Mouse (Mus musculus): Measurements from ENCODE around the gene Nrxn1.

The Nrxn1 gene

GRCm38 (mm10) chr17:90059320-90060111 lies 1033.4 kb downstream of the Nrxn1 start:
- no peak for DNase-seq

GRCm38 (mm10) chr17:90054312-90054711 lies 1038.6 kb downstream of the Nrxn1 start:
- DNase-seq, result no peak

- DNase-seq, result no peak
These were observed 1053.6 kb downstream of the Nrxn1 start for GRCm38 (mm10) chr17:90039316-90039715.

- no peak for DNase-seq
These were observed 1060.5 kb downstream of the Nrxn1 start for GRCm38 (mm10) chr17:90032416-90032815.

GRCm38 (mm10) chr17:90016636-90017035 lies 1076.2 kb downstream of the Nrxn1 start:
- DNase-seq, result no peak

GRCm38 (mm10) chr17:90011761-90012160 lies 1081.1 kb downstream of the Nrxn1 start:
- DNase-seq, result no peak

GRCm38 (mm10) chr17:90007438-90008109 lies 1085.3 kb downstream of the Nrxn1 start:
- peak; percentile 6 to 11 for DNase-seq

GRCm38 (mm10) chr17:89990651-89991050 lies 1102.2 kb downstream of the Nrxn1 start:
- no peak for DNase-seq
